Mouse (Mus musculus): ENCODE results near the gene Eif4g1.

DNA sequence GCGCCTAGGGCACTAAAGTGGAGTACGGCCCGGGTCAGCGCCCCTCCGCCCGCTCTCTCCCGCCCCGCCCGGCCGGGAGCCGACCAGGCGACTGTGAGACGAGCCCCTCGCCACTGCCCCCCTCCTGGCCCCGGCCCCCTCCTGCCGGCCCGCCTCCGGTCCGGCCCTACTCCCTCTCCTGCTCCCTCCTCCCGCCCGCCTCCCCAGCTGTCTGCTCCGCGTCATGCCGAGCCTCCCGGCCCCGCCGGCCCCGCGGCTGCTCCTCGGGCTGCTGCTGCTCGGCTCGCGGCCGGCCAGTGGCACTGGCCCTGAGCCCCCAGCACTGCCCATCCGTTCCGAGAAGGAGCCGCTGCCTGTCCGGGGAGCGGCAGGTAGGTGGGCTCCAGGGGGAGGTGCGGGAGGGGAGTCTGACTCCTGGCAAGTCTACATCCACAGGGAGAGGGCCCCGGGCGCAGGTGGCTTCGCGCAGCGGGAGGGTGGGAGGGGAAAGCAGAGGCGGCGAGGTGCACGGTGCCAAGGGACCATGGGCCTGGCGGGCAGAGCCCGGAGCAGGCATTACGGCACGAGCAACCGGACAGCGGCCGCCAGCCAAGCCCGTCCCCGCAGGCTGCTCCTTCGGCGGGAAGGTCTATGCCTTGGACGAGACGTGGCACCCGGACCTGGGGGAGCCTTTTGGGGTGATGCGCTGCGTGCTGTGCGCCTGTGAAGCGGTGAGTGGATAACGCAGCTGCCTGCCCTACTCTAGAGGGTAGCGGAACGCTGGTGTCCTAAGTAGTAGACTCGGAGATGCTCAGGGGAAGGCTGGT is 65.0 kb downstream of the Eif4g1 start, which contains the start of gene Chrd:
- TF ChIP-seq CTCF (IDR thresholded peaks at IDR 0.05; ENCODE audit: low read depth), result no peak
- no peak for TF ChIP-seq EP300 (IDR thresholded peaks at IDR 0.05; ENCODE audit: low read depth)
